Mouse (Mus musculus): Measurements from ENCODE around the gene Nid2.

Nid2 gene

DNA sequence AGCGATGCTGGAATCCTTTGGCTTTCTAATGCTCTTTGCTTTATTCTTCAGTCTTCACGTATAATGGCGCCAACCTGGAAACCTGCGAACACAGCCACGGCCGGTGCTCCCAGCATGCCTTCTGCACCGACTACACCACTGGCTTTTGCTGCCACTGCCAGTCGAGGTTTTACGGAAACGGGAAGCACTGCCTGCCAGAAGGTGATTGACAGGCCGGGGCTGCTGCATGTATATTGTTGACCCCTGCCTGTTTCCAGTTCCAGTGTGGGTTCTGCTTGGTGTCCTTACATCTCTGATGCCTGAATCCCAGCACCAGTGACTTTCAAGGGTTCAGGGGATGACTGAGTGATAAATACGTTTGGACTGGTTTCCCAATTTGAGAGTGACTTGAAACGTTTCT, 26.9 kb downstream of the Nid2 start:
- no peak for DNase-seq (ENCODE audit: low spot score in 2 of 2)

DNA sequence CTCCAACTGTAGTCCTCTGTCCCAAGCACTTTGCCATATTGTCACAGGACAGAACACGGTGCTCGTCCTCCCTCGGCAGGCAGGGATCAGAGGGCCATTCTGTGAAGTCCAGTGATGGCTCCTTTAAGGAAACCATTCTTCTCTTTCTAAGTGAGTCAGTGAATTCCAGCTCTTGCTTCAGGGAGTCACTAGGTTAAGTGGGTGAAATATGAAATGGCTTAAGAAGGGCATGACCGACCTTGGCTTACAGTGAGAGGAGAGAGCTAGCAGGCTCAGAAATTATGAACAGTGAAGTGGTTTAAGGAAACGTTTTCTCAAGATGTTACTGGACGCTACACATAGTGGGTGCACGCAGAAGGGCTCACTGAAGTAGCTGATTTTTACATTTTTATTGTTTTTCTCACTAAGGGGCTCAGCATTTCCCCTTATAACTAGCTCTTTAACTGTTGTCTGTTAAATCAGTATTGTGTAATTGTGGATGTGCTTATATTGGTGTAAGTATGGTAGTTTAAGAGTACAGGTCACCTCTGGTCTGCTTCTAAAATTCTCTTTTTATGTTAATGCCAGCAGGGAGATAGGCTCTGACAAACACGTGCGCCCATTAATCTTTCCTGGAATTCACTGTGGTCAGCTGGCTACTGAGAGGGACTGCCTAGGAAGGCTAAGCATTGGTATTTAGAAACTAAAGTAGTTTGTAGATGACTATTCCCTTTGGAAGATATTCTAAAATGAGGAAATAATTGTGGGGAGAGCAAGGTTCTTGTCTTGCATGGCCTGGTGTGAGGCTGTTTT, 34.9 kb downstream of the Nid2 start:
- no peak for DNase-seq (ENCODE audit: low spot score in 2 of 2)

DNA sequence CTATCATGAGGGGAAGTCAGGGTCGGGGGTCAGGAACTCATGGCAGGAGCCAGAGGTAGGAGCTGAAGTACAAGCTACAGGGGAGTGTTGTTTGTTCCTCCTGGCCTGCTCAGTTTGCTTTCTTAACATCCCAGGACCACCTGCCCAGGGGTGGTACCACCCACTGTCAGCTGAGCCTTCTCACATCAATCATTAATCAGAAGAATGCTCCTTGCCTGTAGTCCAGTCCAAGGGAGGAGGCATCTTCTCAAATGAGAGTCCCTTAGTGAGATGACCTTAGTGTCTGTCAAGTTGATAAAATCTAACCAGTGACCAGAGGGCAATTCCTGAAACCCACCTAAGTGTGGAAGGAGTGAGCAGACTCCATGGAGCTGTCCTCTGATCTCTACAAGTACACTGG, 37.4 kb downstream of the Nid2 start:
- no peak for DNase-seq (ENCODE audit: low spot score in 2 of 2)

DNA sequence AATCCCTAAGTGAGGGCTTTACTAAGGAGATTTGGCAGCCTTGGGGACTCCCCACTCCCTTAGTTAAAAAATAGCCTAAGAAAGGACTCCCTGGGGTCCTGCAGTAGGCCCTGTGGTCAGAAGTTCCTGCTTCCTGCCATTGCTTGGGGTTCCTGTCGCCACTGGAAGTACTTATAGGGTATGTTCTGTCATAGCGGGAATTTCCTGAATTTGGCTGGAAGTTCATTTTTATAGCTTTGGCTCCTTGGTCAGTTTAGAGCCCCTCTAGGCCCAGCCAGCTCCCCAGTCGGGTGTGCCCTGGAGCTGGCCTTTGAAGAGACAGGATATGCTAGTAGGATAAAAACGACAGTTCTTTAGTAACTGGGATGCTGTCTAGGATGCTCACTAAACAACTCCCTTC, 43.8 kb downstream of the Nid2 start:
- no peak for DNase-seq (ENCODE audit: low spot score in 2 of 2)

DNA sequence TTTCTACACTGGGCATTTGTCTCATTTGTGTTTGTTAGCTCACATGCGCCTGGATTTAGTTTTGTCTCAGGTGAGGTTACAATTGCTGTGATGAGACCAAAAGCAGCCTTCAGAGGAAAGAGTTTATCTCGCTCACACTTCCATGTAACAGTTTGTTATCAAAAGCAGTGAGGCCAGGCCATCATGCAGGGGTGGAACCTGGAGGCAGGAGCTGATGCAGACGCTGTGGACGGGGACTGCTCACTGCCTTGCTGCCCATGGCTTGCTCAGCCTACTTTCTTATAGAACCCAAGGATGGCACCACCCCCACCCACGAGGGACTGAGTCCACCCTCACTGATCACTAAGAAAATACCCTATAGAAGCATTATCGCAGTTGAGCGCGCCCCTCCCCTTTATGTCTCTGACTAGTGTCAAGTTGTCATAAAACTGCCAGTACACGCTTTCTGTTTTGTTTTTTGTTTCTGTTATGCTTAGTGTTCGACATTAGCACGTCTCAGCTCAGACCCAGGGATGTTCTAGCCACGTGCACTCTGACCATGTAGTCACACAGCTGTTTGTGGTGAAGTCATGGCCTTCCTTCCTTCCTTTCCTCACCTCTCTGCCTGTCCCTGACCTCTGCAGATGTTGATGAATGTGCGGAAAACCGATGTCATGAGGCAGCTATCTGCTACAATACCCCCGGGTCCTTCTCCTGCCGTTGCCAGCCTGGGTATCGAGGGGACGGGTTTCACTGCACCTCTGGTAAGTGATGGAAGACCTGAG, 45.7 kb downstream of the Nid2 start:
- DNase-seq (ENCODE audit: low spot score in 2 of 2) = no peak

DNA sequence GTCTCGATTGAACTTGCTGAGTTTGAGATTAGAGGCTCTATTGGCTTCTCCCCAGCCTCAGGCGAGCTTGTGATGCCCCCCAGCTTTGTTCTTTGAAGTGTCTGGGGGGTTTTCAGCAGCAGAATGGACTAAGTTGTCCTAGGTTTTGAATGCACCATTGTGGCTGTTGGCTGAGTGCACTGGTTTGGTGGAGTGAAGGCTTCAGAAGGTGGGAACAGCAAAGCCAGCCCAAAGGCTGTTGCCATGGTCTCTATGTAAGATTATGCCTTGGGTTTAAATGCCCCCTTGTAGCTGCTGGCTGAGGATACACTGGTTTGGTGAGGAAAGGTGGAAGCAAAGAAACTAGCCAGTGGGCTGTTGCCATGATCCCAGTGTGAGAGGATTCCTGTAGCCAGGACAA, 49.4 kb downstream of the Nid2 start:
- no peak for DNase-seq (ENCODE audit: low spot score in 2 of 2)

DNA sequence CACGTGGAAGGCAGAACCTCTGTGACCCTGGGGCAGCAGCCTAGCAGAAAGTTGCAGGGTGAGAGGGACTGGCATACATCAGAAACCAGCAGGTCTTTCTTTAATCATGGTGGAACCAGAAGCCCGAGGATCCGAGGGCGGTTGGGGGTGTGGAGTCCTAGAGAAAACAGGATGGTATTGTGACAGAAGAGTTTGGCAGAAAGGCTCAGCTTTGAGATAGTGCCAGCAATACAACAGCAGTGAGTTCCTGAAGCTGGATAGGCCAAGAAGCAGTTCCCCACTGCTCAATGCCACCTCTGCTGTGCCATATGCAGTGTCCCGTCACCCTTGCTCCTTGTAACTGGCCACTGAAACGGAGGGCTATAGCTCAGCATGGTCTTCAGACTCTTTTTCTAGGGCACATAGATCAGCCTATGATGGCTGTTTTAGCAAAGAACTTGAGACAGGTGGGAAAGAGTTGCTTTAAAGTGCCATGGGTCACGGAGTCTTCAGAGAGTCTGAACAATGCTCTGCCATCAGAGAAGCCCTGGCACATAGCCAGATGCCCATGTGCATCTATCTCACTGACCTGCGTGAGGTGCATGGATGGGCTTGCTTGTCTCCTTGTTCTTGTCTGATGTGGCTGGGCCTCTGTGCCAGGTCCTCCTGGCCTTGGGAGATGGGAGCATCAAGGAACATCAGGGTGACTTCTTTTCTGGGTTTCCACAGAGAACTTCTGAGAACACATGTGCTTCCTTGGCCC, 50.6 kb downstream of the Nid2 start:
- no peak for DNase-seq (ENCODE audit: low spot score in 2 of 2)

DNA sequence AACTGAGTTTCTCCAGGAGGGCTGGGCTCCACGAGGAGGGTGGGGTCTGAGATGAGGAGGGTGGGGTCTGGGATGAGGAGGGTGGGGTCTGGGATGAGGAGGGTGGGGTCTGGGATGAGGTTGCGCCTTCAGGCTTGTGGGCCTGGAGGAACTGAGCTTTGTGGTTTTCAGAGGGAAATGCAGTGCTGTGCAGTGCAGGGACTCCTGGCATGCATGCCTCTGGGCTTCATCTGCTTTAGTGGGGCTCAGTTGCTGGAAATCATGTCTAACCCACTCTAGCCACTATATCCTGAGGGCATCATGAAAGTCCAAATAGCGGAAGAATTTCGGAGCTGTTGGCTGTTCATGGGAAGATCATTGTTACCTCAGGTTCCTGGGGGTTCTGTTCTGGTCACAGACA, 52.2 kb downstream of the Nid2 start:
- no peak for DNase-seq (ENCODE audit: low spot score in 2 of 2)

DNA sequence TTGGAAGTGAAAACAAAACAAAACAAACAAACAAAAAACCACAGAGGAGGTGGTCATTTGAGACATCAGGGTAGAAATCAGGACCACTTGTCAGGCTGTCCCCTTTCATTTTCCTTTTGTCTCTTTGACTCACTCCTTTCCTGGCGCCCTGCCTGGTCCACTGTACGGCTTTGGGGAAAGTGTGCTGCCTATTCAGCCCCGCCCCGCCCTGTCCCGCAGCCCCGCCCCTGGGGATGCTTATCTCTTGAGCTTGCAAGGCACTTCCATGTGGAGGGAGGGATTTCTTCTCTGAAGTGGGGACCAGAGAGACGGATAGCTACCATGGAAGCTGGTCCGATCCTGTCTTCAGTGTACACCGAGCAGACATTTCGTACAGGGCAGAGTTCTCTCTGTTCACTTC, 52.6 kb downstream of the Nid2 start:
- no peak for DNase-seq (ENCODE audit: low spot score in 2 of 2)

DNA sequence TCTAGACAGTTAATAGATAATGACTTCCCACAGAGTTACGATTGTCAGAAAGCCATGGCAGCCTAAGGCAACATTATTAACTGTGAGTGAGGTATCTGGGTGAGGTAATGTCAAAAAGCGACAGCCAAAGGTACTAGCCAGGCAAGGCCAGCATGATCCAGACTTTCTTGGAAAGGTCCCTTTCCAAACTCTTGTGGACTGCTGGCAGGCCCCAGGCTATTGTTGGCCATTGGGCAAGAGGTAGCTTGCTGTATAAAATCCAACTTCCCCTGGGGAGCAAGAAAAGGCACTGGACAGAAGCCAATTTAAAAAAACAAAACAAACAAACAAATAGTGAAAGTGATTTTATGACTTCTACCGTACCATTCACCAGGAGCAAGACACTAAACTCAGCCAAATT, 56.3 kb downstream of the Nid2 start:
- no peak for DNase-seq (ENCODE audit: low spot score in 2 of 2)

DNA sequence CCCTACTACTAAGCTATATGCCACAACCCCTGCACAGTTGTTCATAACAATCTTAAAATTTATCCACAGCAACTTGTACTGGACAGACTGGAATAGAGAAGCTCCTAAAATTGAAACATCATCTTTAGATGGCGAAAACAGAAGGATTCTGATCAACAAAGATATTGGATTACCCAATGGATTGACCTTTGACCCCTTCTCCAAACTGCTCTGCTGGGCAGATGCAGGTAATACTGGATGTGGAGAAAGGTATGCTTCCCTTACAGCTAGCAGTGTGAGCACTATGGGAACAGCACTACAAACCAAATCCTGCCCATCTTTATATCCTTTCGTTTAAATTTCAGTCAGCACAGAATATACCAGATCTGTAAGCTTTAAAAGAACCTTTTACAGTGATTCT, 56.8 kb downstream of the Nid2 start:
- DNase-seq (ENCODE audit: low spot score in 2 of 2) = no peak

DNA sequence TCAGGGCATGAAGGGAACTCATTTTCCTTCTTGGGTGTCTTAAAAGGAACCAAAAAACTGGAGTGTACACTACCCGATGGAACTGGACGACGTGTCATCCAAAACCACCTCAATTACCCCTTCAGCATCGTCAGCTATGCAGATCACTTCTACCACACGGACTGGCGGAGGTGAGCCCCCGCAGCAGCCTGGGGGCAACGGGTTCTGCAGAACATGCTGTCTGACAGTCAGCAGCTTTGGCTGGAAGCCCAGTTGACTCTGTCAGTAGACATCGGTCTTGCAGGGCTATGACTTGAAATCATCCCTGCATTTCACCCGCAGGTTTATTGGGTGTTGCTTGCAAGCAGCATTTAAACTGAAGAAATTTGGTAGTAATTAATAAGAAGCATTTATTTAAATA, 58.9 kb downstream of the Nid2 start:
- DNase-seq (ENCODE audit: low spot score in 2 of 2) = no peak

DNA sequence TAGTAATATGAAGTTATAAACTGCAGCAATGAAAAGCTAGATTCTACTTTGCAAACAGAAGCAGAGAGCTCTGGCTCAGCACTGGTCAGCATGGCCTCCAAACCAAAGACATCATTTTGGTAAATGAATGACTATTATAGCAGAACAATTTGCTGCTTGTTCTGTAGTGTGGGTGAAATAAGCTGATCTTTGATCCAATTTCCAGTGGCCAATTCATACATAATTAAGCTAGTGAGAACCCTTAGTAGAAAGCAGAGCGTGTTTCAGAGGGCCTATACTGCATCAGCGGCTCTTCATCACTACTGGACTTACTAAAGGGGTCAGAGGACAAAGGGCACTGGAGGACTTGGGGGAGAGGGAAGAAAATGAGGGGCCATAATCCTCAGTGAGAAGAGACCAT, 62.0 kb downstream of the Nid2 start:
- DNase-seq (ENCODE audit: low spot score in 2 of 2) = no peak

DNA sequence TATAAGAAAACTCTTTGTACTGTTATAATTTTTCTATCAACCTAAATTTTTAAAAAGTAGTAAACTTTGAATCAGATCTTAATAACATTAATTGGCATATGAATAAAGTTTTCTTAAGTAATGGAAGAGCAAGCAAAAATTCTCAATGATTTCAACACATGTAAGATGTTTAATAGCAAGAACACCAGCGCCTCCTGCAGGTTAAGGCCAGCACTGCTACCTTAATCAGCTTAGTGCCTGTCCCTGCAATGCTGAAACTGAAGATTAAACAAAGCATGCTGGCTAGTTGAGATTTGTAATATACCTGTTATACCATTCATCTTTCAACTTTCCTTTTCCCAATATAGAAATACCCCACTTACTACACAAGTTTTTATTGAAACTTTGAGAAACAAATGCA, 66.9 kb downstream of the Nid2 start:
- DNase-seq (ENCODE audit: low spot score in 2 of 2) = peak; percentile 64 to 79

DNA sequence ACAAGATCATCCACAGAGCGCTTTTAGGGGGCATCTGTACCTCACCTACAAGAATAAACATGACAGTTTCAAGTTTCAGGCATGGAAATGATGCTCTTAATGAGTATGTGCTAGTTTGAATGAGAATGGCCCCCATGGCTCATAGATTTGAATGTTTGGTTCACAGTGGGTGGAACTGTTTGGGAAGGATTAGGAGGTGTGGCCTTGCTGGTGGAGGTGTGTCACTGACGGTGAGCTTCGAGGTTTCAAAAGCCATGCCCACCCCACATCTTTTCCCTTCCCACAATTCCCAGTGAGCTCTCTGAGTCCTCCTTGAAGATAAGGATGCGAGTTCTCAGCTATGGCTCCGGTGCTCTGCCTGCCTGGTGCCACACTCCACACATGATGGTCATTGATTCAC, 70.6 kb downstream of the Nid2 start:
- no peak for DNase-seq (ENCODE audit: low spot score in 2 of 2)

DNA sequence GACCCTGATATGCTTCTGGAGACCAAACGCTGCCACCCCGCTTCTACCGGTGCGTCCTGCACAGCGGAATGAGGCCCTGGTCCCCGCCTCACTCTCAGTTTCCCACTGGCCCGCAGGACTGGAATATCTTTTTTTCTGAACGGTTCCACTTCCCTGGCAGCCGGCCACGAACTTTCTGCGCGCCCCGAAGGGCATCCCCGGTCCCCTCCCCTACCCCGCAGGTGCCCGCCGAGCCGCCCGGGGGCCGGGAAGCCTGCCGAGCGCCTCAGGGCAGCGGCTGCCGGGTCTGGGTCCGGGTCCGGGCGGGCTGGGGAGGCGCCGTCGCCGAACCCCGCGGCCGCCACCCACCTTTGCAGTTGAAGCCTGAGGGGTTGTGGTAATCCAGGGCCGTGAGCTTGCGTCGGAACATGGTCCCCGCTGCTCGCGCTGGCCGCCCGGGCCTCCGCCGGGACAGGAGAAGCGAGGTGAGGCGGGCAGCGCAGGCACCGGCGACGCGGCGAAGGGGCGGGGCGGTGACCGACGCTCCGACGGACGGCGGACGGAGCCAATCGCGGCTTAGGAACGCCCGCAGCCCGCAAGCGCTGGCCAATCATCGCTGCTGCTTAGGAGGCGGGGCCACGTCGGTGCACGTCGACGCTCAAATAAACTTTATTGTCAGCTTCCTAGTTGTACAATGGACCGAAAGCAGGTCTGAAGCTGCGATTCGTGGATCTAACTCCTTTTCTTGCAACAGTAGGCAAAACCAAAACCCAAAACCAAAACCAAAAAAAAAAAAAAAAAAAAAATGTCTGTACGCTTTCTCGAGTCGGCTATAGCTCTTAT, 72.5 kb downstream of the Nid2 start, which contains the start of gene Rtraf:
Gene Rtraf (minus strand): TSS at position 504 of the 822 bp plus-strand sequence.
- peak; percentile 85 to 89 for DNase-seq (ENCODE audit: low spot score in 2 of 2)

DNA sequence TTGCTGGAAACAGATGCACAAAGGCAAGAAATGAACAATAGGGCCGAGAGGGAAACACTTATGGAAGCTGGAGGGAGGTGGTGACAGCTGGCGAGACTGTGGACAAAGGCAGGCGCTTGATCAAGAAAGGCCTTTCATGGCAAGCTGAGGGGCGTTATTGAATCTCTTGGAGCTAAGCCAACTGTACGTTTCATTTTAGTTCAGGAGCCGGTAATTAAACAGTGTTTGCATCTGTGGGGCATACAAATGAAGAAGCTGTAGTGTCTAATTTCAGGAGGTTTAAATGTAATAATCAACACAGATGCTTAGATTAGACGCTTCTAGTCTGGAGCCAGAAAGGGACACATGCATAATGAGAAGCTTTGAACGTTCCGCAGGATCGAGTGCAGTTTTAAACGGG, 74.4 kb downstream of the Nid2 start:
- no peak for DNase-seq (ENCODE audit: low spot score in 2 of 2)

DNA sequence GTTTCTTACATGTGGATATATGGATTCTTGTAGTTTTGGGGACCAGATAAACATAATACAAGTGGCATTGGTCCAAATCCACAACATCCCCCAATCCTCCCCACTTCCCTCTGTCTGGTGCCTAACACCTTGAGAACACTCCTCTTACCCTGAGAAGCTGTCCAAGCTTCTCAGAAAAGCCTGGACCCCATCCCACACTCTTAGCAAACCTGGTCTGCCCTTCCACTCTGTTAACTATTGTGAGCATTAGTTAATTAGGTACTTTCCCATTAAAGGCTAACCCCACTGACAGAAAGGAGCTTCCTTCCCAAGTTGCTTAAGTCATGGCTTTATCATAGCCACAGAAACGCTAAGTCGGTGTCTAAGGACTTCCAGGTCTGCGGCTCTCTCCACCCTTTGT, 85.2 kb downstream of the Nid2 start:
- no peak for DNase-seq (ENCODE audit: low spot score in 2 of 2)

DNA sequence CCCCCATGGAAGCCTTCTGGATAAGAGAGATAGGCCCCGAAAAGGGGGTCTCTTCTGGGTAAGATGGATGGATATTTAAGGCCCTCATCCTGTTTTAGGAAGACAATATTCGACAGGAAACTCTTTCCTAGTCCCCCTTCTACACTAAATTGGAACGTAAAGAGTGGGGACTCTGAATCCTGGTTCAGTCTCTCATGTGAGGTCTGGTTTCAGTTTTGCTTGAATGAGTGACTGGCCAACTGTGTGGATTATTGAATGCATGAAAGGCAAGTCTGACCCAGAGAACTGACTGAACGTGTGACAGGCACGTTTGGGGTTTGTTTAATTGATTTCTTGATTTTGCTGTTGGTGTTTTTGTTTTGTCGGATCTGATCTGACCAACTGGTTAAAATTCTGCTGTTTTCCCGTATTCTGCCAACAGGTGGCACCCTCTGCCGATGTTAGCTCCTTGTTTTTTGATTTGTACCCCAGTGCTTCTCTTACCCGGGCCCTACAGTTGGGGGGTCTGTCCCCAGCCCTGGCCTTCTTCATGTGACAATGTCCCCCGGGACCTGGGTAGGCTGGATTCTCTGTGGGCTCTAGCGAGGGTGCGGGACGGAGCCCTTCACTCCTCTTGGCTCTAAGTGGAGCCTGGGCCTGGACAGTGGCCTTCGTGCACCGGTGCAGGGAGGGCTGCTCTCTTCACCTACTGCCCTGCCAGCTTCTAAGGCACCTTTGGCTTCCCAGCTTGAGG, 88.7 kb downstream of the Nid2 start:
- DNase-seq (ENCODE audit: low spot score in 2 of 2) = peak; percentile 36 to 48

DNA sequence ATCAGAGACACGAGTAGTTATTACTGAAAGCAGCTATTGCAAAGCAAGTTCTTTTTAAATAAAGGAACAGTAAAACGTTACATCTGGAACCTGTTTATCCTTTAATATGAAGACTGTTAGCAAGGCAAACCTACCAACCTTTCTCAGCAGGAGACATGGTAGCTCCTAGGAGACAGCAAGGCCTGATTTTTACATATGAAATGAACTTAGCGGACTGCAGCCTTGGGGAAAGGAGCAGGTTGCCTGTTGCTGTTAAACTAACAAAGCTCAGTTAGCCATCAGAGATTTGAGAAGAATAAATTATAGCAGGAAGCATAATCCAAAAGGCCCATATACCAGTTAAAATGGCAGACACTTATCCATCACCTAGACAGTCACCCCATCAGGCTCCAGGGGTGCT, 102.4 kb downstream of the Nid2 start:
- DNase-seq (ENCODE audit: low spot score in 2 of 2) = no peak

DNA sequence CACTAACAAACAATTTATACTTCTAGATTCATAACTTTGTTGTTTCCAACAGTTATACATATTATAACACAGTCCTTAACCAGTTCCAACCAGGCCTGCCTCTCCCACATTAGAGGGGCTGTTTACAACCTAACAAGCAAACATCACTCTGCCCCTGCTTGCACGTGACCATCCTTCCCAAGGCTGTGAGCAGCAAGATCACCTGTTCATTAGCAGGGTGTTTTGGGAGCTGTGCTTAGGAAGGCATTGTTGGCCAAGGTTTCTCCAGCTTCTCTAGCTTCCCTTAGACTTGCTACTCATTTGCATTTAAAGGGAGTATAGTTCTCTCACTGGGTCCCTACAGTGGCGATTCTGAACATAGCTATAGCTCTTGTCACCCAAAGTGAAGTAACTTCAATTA, 107.2 kb downstream of the Nid2 start:
- no peak for DNase-seq (ENCODE audit: low spot score in 2 of 2)

Measured in right cerebral cortex, postnatal 36 days (tissue).